In genomic region chr9:21102076-21102475, GRCm38 (mm10) we compare ENCODE assay signal across 30 mouse cellular contexts. TPM values are rescaled to one million over a fixed set of nuclear protein-coding genes. Genes with fewer than 3 reads are reported as not detected.
"Had no signal": no experiment of that assay in that cellular context is flagged by ENCODE, and none has a peak within 500 bp of the region (broad histone marks: within the 10 kb centered on the region; RNA-seq: fewer than 3 reads in every experiment).

No protein-coding gene starts in this region.

- H3K4me1 ChIP-seq: limb, embryonic 12.5 days; midbrain, embryonic 15.5 days; neural tube, embryonic 12.5 days had no signal

- H3K27ac ChIP-seq: limb, embryonic 10.5 days; limb, embryonic 12.5 days; limb, embryonic 13.5 days; limb, embryonic 15.5 days; liver, embryonic 12.5 days; liver, embryonic 13.5 days; liver, embryonic 14.5 days; liver, embryonic 15.5 days; lung, embryonic 15.5 days; macrophage; midbrain, embryonic 10.5 days; midbrain, embryonic 12.5 days; midbrain, embryonic 13.5 days; midbrain, embryonic 15.5 days; neural tube, embryonic 12.5 days had no signal

- H3K9me3 ChIP-seq: limb, embryonic 10.5 days; limb, embryonic 12.5 days; limb, embryonic 13.5 days; limb, embryonic 15.5 days; liver, embryonic 12.5 days; liver, embryonic 13.5 days; liver, embryonic 15.5 days; lung, embryonic 15.5 days; megakaryocyte, embryonic 14.5 days; midbrain, embryonic 10.5 days; midbrain, embryonic 12.5 days; midbrain, embryonic 13.5 days; midbrain, embryonic 15.5 days; neural tube, embryonic 12.5 days had no signal

- H3K9ac ChIP-seq: limb, embryonic 12.5 days; limb, embryonic 13.5 days; limb, embryonic 15.5 days; liver, embryonic 12.5 days; liver, embryonic 13.5 days; liver, embryonic 14.5 days; liver, embryonic 15.5 days; liver, postnatal 0 days; lung, embryonic 14.5 days; lung, embryonic 15.5 days; midbrain, embryonic 12.5 days; midbrain, embryonic 13.5 days; midbrain, embryonic 15.5 days; neural tube, embryonic 12.5 days had no signal

- H3K4me3 ChIP-seq: limb, embryonic 10.5 days; limb, embryonic 12.5 days; limb, embryonic 13.5 days; limb, embryonic 15.5 days; liver, embryonic 12.5 days; liver, embryonic 13.5 days; liver, embryonic 15.5 days; lung, embryonic 15.5 days; megakaryocyte, embryonic 14.5 days; midbrain, embryonic 10.5 days; midbrain, embryonic 12.5 days; midbrain, embryonic 13.5 days; midbrain, embryonic 15.5 days; myocyte; neural tube, embryonic 12.5 days had no signal

- DNase-seq: left cerebral cortex, postnatal 4 days; liver; liver, embryonic 13.5 days; liver, postnatal 0 days; lung, adult 18-20 months; lung, adult 2 months; lung, embryonic 14.5 days; lung, postnatal 10 days; lung, postnatal 14 days; lung, postnatal 36 days; lung, postnatal 4 days; midbrain, embryonic 14.5 days had no signal

- H3K36me3 ChIP-seq: lung, embryonic 15.5 days; midbrain, embryonic 12.5 days; midbrain, embryonic 15.5 days; neural tube, embryonic 12.5 days had no signal

- H3K27me3 ChIP-seq: limb, embryonic 12.5 days; limb, embryonic 13.5 days; limb, embryonic 15.5 days; liver, embryonic 12.5 days; liver, embryonic 13.5 days; liver, embryonic 15.5 days; lung, embryonic 15.5 days; megakaryocyte, embryonic 14.5 days; midbrain, embryonic 12.5 days; midbrain, embryonic 13.5 days; midbrain, embryonic 15.5 days; neural tube, embryonic 12.5 days had no signal

RNA-seq across cellular contexts. Expression of gene Gm49373, which starts 29.2 kb away (rescaled TPM):
- total RNA-seq: megakaryocyte-erythroid progenitor cell, adult 5-6 weeks; monocyte, adult 5-6 weeks had no signal
- polyA plus RNA-seq: macrophage had no signal
